Mouse (Mus musculus) CD4-positive, CD25-positive, alpha-beta regulatory T cell, adult 2 months (primary cell): ENCODE measurements around the gene Srrm2.

ENCODE experiments used
- DNase-seq: peaks from one replicate; pipeline ENCODE4 v3.0.0-alpha.2; 2012; ENCODE audit warnings: low read depth, low spot score

The Srrm2 gene

GRCm38 (mm10) chr17:23853292-23853691 is 63.0 kb downstream of the Srrm2 start:
- DNase-seq, result peak; percentile 73

- no peak for DNase-seq
Observed at GRCm38 (mm10) chr17:23854229-23854765, 64.0 kb downstream of the Srrm2 start.

- no peak for DNase-seq
Observed at GRCm38 (mm10) chr17:23857193-23857592, 66.9 kb downstream of the Srrm2 start.

GRCm38 (mm10) chr17:23857913-23858312 is 67.6 kb downstream of the Srrm2 start:
- DNase-seq, result no peak

GRCm38 (mm10) chr17:23862926-23863325 is 72.6 kb downstream of the Srrm2 start:
- no peak for DNase-seq

GRCm38 (mm10) chr17:23867756-23868155 is 77.4 kb downstream of the Srrm2 start, which contains the start of gene Prss21:
Prss21 (plus strand) TSS chr17:23868056.
- no peak for DNase-seq

GRCm38 (mm10) chr17:23868513-23868912 is 78.2 kb downstream of the Srrm2 start:
- no peak for DNase-seq
